In the genomic region with DNA sequence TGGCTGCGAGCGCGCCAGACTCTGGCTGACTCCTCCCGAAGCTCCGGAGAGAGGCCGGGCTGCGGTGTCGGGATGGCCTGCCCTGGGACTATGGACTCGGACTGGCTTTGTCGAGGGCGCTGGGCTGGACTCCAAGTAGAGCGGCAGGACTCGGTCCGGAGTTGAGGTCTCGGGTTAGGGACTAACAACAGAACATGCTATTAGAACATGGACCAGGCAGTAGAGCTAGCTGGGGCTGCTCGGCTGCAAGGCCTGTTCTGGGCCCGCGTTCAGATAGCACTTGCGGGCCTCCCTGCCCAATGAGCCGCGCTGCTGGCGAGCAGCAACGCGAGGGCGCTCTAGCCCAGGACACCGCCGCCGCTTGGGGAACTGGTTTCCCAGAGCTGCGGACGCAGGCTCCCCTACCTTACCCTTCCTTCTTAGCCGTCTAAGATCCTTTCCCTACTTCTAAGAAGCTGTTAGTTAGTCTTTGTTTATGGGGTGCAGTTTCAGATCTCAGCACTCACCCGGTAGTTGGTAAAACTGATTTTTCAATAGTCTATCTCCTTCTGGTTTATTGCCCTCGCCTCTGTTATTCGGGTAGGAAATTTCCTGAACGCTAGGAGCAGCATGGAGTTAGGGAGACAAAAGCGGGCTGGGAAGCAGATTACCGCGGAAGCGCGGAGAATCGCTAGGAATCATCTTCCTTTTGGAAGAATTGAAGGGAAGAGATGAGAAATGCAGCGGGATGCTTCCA, we compare ENCODE assay signal across 9 mouse cellular contexts. TPM values are rescaled to one million over a fixed set of nuclear protein-coding genes. Genes with fewer than 3 reads are reported as not detected.
DNase-seq lines count a peak whose midpoint lies in the region; ATAC-seq and TF ChIP-seq lines count a peak whose summit lies in the region.
"Had no signal": no experiment of that assay in that cellular context is flagged by ENCODE, and none has a peak within 500 bp of the region (broad histone marks: within the 10 kb centered on the region; RNA-seq: fewer than 3 reads in every experiment).

No protein-coding gene starts in this region.

- TF ChIP-seq CTCF in E14TG2a.4 (conservative IDR thresholded peaks at IDR 0.05; ENCODE audit: low read length): peak; percentile 19; the same call in 1 of the 2 replicates
- peak; percentile 71 for TF ChIP-seq CTCF in intestine, postnatal 0 days (IDR thresholded peaks at IDR 0.05; ENCODE audit: low read depth)

- DNase-seq in ES-E14 (ENCODE audit: low read depth, low spot score): no peak
- DNase-seq in retina, embryonic 14.5 days (ENCODE audit: low spot score): peak; percentile 90
- no peak for DNase-seq in natural killer cell, adult 2 months (ENCODE audit: low spot score in 2 of 2)

- peak overlapping the region; percentile 55 for H3K4me3 ChIP-seq in E14TG2a.4 (replicated peaks; ENCODE audit: low read length)
- peak overlapping the region in 1 of 2 experiments; percentile 33; a peak in 2 of 4 replicates for H3K4me3 ChIP-seq in ES-E14 (ENCODE audit: insufficient read depth in 1 of 2, low read depth in 1 of 2, low read length in 2 of 2, poor library complexity in 1 of 2, severe bottlenecking in 1 of 2)
- H3K4me3 ChIP-seq in forebrain, embryonic 13.5 days: peak overlapping the region; percentile 78
- H3K4me3 ChIP-seq in intestine, postnatal 0 days (ENCODE audit: low read depth, low read length): peak overlapping the region; percentile 16
- H3K4me3 ChIP-seq in limb, embryonic 13.5 days: peak overlapping the region; percentile 20
- H3K4me3 ChIP-seq: erythroblast, embryonic 14.5 days; myocyte had no signal

- peak overlapping the region; percentile 69 for H3K4me2 ChIP-seq in forebrain, embryonic 13.5 days
- peak overlapping the region; percentile 41; the same call in 1 of the 2 replicates for H3K4me2 ChIP-seq in intestine, postnatal 0 days (replicated peaks; ENCODE audit: low read depth)
- peak overlapping the region; percentile 39 for H3K4me2 ChIP-seq in limb, embryonic 13.5 days (replicated peaks)

- H3K27ac ChIP-seq in ES-E14 (ENCODE audit: insufficient read depth, low read depth, low read length, poor library complexity, severe bottlenecking): no peak overlapping the region
- H3K27ac ChIP-seq in forebrain, embryonic 13.5 days: peak overlapping the region; percentile 99
- H3K27ac ChIP-seq in intestine, postnatal 0 days (ENCODE audit: low read depth, low read length): no peak overlapping the region
- H3K27ac ChIP-seq in limb, embryonic 13.5 days: no peak overlapping the region

- no peak overlapping the region for H3K9ac ChIP-seq in ES-E14 (ENCODE audit: insufficient read depth, low read depth, low read length, poor library complexity, severe bottlenecking)
- peak overlapping the region; percentile 100 for H3K9ac ChIP-seq in forebrain, embryonic 13.5 days
- no peak overlapping the region for H3K9ac ChIP-seq in intestine, postnatal 0 days (ENCODE audit: low read depth, low read length)
- no peak overlapping the region for H3K9ac ChIP-seq in limb, embryonic 13.5 days

- in situ Hi-C loops in ES-E14 (cut with MboI; ENCODE audit: low sequenced_read_pairs in 2 of 2, unreplicated experiment in 2 of 2): no loop called here

- H3K9me3 ChIP-seq in E14TG2a.4 (ENCODE audit: low read length) (no peaks in the 10 kb centered on the region), ES-E14 (ENCODE audit: control insufficient read depth, insufficient read depth, low read depth, low read length) (no peaks in the 10 kb centered on the region)
- no peaks in the 10 kb centered on the region for H3K9me3 ChIP-seq in forebrain, embryonic 13.5 days (replicated peaks)
- H3K9me3 ChIP-seq in intestine, postnatal 0 days (ENCODE audit: control insufficient read depth): no peaks in the 10 kb centered on the region
- no peaks in the 10 kb centered on the region for H3K9me3 ChIP-seq in limb, embryonic 13.5 days

- peaks cover 56% of the 10 kb centered on the region for H3K27me3 ChIP-seq in E14TG2a.4 (ENCODE audit: insufficient read depth, low read length)
- no peaks in the 10 kb centered on the region; the same call in 1 of the 2 replicates for H3K27me3 ChIP-seq in forebrain, embryonic 13.5 days
- peaks cover 76% of the 10 kb centered on the region for H3K27me3 ChIP-seq in intestine, postnatal 0 days (replicated peaks; ENCODE audit: control insufficient read depth, insufficient read depth, low read length)
- peaks cover 72% of the 10 kb centered on the region for H3K27me3 ChIP-seq in limb, embryonic 13.5 days

- WGBS in forebrain, embryonic 13.5 days: under 1% methylated on average over 42 of the region's 42 CpGs
- under 1% methylated on average over 42 of the region's 42 CpGs for WGBS in intestine, postnatal 0 days
- WGBS in limb, embryonic 13.5 days: under 1% methylated on average over 42 of the region's 42 CpGs

- no peaks in the 10 kb centered on the region for H3K36me3 ChIP-seq in E14TG2a.4 (ENCODE audit: insufficient read depth, low read length)
- H3K36me3 ChIP-seq in ES-E14 (ENCODE audit: control insufficient read depth, insufficient read depth, low read length, poor library complexity, severe bottlenecking): no peaks in the 10 kb centered on the region
- H3K36me3 ChIP-seq in forebrain, embryonic 13.5 days (ENCODE audit: poor library complexity, severe bottlenecking): peaks cover 12% of the 10 kb centered on the region
- no peaks in the 10 kb centered on the region for H3K36me3 ChIP-seq in intestine, postnatal 0 days (ENCODE audit: control insufficient read depth, insufficient read depth)
- no peaks in the 10 kb centered on the region for H3K36me3 ChIP-seq in limb, embryonic 13.5 days

- H3K4me1 ChIP-seq in E14TG2a.4 (replicated peaks; ENCODE audit: low read depth, low read length) (peaks cover 7% of the 10 kb centered on the region), ES-E14 (ENCODE audit: control insufficient read depth in 2 of 2, insufficient read depth in 2 of 2, low read length in 2 of 2, poor library complexity in 1 of 2) (no peaks in the 10 kb centered on the region)
- H3K4me1 ChIP-seq in forebrain, embryonic 13.5 days: no peaks in the 10 kb centered on the region
- H3K4me1 ChIP-seq in intestine, postnatal 0 days (replicated peaks; ENCODE audit: control insufficient read depth, insufficient read depth, low read length): no peaks in the 10 kb centered on the region
- H3K4me1 ChIP-seq in limb, embryonic 13.5 days: peaks cover 7% of the 10 kb centered on the region; the same call in 1 of the 2 replicates

- ATAC-seq in forebrain, embryonic 13.5 days: peak; percentile 79
- ATAC-seq in intestine, postnatal 0 days: peak; percentile 43
- ATAC-seq in limb, embryonic 13.5 days (ENCODE audit: low FRiP score, low read depth): peak; percentile 90

TF ChIP-seq in ES-E14, 5 proteins besides CTCF, POLR2A, EP300 and RAD21:
- no peak for TF ChIP-seq MAFK (IDR thresholded peaks at IDR 0.05; ENCODE audit: insufficient read depth, low read depth, low read length)
- no peak for TF ChIP-seq ZNF384 (IDR thresholded peaks at IDR 0.05; ENCODE audit: low read depth, low read length)
- TF ChIP-seq ZC3H11A (IDR thresholded peaks at IDR 0.05; ENCODE audit: borderline replicate concordance, low read depth, low read length): 0 out of 2 replicates have a peak, but pooled peaks have one; percentile 4
- no peak for TF ChIP-seq HCFC1 (IDR thresholded peaks at IDR 0.05; ENCODE audit: borderline replicate concordance, insufficient read depth, low read length)
- TF ChIP-seq CHD2 (IDR thresholded peaks at IDR 0.05; ENCODE audit: low read depth, low read length): no peak
TF ChIP-seq in ES-E14: peak in this region for 1.

RNA-seq across cellular contexts. Expression of a gene that starts 6.5 kb away (rescaled TPM):
- not detected in 2 replicates for total RNA-seq in ES-E14 (2012; rRNA removed)
- polyA plus RNA-seq in forebrain, embryonic 13.5 days (2015; fragmentation: Nextera tagmentation; extraction: Ambion mirVana): 1.9 and 2.4 TPM in 2 replicates
- polyA plus RNA-seq in intestine, postnatal 0 days (2015; fragmentation: Nextera tagmentation; extraction: Ambion mirVana): not detected in 2 replicates
- polyA plus RNA-seq in limb, embryonic 13.5 days (2015; fragmentation: Nextera tagmentation; extraction: Ambion mirVana): not detected in 2 replicates
- polyA plus RNA-seq: erythroblast, embryonic 14.5 days; myocyte had no signal

RNA-seq across cellular contexts. Expression of a gene that starts 9.0 kb away (rescaled TPM):
- 0.21 and 0.36 TPM in 2 replicates for total RNA-seq in ES-E14 (2012; rRNA removed)
- 76.5 and 98.6 TPM in 2 replicates for polyA plus RNA-seq in forebrain, embryonic 13.5 days (2015; fragmentation: Nextera tagmentation; extraction: Ambion mirVana)
- not detected in 2 replicates for polyA plus RNA-seq in intestine, postnatal 0 days (2015; fragmentation: Nextera tagmentation; extraction: Ambion mirVana)
- not detected in 2 replicates for polyA plus RNA-seq in limb, embryonic 13.5 days (2015; fragmentation: Nextera tagmentation; extraction: Ambion mirVana)
- polyA plus RNA-seq: myocyte had no signal

Comparison
In these comparisons a context has a peak if more than half of its experiments do, and no peak if none do; other contexts are left out.
1. RNA of a gene that starts 9.0 kb away (polyA plus RNA-seq): 76.5 to 98.6 TPM in forebrain, embryonic 13.5 days; not detected in intestine, postnatal 0 days and not detected in limb, embryonic 13.5 days; every median in the first group is over 10 times any median in the second.
2. Peak in every context shown above with its lines, with median percentiles within 50 percentile points of each other: ATAC-seq and H3K4me2 ChIP-seq.